Mouse (Mus musculus) adrenal gland, postnatal 14 days (tissue): Measurements from ENCODE around the gene Olfr694. TPM values are rescaled to one million over a fixed set of nuclear protein-coding genes. Genes with fewer than 3 reads are reported as not detected.
"Not testable (repeated sequence)": the region's sequence is repeated elsewhere in the genome, so short reads cannot be mapped to it uniquely, and the experiment has no call there.

Source experiments
- DNase-seq: peaks from one replicate; pipeline ENCODE4 v3.0.0; 2021; ENCODE audit warnings: mixed read lengths
- long read RNA-seq, 2 experiments: library from polyadenylated mRNA; stranded (forward); transcript quantifications; one replicate each; pipeline ENCODE4 v2.0.0; 2021
- total RNA-seq: library from RNA; stranded (reverse); gene quantifications from 2 replicates; pipeline ENCODE4 v1.2.3, GENCODE M21; 2021

The Olfr694 gene
- not detected in 2 replicates for total RNA-seq
- long read RNA-seq, experiment 1, result 0 reads
- long read RNA-seq, experiment 2, result 0 reads

DNA sequence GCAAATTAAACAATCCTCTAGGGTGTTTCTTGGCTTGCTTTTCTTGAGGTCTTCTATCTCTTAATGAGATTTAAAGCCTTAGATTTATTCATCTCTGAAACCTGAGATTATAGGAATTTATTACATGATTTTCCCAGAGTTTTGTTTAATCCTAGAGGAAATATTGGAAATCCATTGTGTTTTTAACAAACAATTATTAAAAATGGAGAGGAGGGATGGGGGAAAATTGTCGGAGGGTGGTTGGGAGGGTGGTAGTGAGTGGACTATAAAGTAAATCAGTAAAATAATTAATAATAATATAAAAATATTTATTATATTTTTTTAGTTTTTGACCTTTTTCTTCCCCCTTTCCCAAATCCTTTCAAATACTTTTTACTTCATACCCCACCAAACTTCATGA lies at the start of gene Olfr694:
Gene Olfr694, minus strand, starts transcription at position 101 of the 400 bp plus-strand sequence.
- DNase-seq, result no peak

DNA sequence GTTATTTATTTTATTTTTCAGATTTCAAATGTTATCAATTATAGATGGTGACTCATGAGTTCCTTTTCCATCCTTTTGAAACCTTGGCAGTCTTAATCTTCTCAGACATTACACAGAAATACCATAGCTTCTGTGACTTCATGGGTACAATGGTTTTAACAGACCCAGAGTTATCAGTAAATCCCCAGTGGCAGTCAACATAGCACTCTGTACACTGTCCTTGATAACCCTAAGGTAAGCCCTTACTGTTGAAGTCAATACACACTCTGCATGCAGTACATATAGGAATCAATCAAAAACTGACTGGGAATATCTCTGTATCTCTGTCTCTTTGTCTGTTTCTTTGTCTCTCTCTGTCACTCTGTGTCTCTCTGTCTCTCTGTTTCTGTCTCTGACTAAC lies 45.4 kb upstream of the Olfr694 start:
- DNase-seq, result no peak

DNA sequence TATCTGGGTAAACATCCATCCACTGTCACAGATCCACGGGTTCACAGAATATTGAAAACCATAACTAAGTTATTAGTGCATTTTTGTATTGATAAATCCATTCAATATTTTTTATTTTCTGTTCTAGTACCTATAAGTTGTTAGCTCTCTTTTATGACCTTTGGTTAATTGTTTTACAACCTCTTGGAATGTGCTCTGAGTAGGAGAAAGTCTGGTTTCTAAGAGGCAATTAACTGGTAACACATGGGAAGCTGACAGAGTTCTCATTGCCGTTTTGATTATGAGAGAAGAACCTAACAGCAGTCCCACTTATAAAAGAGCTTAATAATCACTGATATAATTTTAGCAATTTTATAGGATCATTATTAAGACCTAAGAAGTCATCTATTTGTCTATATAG lies 42.1 kb upstream of the Olfr694 start:
- no peak for DNase-seq

DNA sequence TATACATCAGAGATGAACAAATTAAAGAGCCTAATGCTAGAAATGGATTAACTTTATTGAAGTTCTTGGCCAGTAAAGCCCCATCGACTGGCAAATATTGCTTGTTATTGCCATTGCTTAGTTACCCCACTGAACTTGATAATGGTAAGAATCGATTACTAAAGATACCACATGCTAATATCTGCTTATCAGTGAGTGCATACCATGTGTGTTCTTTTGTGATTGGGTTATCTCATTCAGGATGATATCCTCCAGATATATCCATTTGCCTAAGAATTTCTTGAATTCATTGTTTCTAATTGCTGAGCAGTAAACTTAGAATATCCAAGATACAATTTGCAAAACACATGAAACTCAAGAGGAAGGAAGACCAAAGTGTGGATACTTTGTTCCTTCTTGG lies 34.0 kb upstream of the Olfr694 start:
- DNase-seq, result not testable (repeated sequence)

DNA sequence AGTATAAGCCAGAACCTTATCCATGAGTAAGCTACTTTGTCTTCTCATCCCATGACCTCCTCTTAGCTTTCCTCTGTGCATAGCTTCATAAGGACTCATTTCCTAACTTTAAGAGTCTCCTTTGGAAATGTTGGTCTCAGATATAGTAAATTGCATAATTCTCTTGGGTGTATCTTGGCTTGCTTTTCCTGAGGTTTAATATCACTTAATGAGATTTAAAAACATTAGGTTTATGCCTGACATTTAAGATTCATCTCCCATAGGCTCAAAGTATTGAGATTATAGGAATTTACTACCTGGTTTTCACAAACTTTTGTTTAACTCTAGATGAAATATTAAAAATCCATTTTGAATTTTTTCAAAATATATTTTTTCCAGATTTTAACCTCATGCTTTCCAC lies 24.7 kb upstream of the Olfr694 start, which contains the start of gene Olfr695:
Gene Olfr695, minus strand, starts transcription at position 101 of the 400 bp plus-strand sequence.
- no peak for DNase-seq

DNA sequence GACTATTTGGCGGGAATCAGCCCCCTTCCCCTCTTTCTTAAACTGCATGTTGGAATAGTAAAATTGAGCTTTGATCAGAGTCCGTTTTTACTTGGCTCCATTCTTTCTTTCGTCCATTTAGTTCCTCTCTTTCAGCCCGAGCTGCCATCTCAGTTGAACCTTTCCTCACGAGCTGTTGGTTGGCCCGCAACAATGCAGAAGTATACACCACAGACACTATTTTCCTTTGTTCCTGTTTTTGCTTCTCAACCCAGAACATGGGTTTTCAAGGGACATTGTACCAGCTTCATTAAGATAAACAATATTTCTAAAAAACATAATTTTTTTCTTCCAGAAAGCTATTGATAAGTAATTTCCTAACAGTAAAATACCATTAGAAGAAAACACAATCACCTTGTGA lies 19.8 kb upstream of the Olfr694 start:
- DNase-seq, result no peak

DNA sequence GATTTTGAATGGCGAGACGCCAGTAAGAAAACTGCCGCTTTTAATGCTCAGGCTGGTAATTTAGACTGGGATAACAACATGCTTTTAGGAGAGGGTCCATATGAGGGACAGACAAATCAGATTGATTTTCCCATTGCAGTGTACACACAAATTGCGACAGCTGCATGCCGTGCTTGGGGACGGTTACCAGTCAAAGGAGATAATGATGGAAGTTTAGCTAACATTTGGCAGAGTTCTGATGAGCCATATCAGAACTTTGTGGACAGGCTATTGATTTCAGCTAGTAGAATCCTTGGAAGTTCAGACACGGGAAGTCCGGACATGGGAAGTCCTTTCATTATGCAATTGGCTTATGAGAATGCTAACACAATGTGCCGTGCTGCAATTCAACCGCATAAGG lies 16.1 kb upstream of the Olfr694 start:
- not testable (repeated sequence) for DNase-seq

DNA sequence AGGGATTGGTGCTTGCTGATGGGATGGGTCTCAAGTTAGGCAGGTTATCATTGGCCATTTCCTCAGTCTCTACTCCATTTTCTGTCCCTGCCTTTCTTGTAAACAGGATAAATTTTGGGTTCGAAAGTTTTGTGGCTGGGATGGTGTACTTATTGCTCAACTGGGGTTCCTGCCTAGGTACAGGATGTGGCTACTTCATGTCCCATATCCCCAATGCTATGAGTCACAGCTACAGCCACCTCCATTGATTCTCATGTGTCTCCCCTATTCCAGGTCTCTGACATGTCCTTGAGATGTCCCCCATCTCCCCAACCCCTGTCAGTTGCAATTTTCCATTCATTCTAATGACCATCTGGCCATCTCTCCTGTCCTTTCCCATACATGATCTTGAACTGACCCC lies 5.3 kb upstream of the Olfr694 start:
- no peak for DNase-seq

DNA sequence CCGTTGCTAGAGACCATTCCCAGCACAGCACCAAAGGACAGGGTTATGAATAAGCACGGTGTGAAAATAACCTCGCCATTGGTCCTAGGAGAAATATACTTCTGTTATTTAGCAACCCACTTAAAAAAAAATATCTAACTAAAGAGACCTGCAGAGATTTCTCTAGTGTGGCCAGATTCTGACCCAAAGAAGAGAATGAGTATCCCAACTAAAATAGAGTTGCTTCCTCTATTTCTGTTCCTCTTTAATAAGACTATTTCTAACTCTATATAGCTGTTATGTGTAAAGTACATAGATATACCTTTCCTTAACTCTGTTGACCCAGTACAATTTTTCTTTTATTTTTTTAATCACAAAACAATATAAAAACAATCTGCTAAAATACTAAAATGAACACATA lies 1.4 kb upstream of the Olfr694 start:
- no peak for DNase-seq

DNA sequence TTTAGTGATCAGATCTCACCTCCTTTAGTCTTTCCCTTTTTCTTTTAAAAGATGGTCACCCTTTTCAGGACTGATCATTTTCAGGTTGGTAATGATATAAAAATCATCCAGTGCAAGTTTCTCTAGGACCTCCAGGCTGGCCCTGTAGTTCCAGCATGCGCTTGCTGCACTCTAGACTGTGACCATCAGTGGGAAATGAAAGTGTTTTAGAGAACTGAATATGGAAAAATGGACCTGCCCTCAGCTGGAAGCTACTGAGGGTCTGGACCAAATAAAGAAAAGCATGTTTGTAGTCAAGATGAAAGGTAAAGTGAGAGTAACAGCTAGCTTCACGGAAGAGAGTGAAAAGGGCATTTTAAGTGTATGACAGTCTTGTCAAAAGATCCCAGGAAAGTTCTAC lies 6.2 kb downstream of the Olfr694 start:
- DNase-seq, result no peak

DNA sequence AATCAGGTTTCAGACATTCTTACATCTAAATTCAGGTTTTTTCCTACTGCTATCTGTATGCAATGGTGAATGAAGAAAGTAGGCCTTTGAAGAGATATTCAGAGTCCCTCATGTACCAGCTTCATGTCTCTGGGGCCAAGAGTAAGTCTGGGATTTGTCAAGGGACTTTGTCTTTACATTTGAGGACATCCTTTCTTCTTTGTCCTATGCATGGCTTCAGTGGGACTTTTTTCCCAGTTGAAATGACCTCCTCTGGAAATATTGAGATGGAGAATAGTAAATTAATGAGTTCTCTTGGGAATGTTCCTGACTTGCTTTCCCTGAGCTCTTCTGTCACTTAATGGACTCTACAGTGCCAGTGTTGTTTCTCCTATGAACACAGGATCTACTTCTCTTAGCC lies 11.1 kb downstream of the Olfr694 start, which contains the start of gene Olfr693:
Gene Olfr693, minus strand, starts transcription at position 101 of the 400 bp plus-strand sequence.
- no peak for DNase-seq

DNA sequence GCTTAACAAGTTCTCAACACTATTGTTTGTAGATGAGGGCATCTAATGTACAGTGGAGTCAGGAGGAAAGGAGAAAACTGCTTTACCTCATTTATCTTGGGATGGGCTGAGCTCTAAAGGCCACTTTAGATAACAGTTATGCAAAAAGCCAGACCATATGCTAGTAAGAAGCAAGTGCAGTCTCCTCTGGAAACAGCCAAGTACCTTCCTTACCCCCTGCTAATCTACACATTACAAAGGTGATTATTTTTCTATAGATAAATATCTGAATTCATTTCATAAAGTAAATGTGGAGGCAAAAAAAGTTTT lies 39.3 kb downstream of the Olfr694 start:
- no peak for DNase-seq

DNA sequence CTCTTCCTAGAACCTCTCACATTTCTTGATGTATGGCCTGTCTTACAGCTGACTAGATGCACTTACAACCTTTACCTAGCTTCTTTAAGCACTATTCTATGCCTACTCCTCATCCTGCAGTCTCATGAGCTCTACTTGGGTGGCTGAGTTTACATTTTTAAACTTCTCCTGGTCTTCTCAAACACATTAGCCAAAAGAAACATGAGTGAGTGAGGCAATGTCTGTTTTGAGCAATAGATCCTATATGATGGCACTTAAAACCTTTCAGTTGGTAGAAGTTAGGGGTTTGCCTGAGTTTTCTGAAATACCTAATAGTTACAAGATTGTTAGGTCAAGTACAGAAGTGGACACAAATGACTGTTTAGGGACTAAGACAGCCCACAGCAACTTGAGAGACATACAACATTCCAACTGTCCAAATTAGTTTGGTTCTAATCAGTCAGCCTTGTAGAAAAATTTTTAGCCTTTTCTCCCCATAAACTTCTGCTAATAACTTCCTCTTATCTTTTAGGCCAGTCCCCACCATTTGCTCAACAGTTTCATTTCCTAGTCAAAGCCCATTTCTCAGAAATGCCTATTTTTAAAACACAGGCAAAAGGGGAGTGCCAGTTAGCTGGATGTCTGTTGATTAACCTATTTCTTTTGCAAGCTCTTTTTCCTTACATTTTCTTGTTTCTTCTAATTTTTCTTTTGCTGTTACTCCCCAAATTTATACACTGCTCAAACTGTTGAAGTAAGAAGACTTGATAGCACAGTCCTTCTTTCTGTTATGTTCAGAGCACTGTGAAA lies 39.9 kb downstream of the Olfr694 start:
- DNase-seq, result no peak

DNA sequence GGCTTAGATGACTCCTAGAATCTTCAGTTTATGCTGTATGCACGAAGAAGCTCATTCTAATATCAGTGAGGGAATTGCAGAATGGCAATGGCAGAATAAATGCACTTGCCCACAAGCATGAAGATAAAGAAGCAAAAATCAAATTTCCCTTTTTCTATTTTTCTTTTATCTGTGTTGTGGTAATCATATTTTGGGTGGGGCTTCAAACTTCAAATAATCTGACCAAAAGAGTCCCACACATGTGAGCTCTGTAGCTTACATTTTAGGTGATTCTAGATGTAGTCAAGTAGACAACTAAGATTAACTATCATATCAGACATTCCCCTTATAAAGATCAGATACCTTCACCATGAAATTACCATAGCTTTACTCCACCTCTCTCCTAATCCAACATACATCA lies 41.8 kb downstream of the Olfr694 start:
- no peak for DNase-seq

DNA sequence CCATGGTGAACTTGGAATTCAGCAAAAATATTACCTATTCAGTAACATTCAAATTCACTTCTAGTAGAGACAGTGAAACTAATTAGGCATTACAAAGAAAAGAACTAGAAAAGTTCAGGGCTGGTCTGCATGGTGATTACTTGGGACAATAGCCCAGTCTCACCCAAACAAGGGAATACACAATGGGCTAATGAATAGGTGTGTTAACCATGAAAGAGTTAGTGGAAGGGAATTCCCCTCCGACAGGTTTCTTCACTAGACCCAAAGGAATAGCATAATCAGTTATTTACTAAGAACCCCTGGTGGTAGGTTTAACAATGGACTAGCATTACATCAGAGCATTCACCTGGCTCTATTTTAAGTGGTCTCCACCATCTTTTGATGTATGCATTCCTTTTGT lies 46.4 kb downstream of the Olfr694 start:
- no peak for DNase-seq

DNA sequence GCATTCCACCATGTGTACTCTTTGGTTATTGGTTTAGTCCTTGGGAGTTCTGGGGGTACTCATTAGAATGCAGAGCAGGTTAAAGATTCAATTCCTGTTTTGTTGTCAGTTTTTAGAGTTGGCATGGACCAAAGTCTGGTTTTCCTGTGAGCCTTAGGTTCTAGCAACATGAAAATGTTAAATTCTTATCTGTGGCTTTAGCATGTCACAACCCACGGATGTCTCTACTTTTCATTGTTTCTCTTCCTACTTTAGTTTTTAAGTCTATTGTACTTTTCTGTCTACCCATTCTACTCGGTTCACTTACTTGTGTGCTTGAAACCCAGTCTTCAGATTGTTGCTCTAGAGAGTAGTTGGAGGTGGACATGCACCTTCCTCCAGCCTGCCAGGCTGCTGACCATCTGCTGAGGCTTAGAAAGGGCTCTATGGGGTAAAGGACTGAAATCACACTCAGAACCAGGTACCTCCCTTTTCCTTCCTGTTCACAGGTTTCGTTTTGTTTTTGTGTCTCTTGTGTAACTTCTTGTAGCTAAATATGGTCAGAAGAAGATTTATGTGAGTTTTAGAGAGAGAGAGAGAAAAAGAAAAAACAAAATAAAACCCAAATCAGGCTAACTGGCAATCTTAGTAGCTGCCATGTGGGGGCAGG lies 47.3 kb downstream of the Olfr694 start:
- no peak for DNase-seq

DNA sequence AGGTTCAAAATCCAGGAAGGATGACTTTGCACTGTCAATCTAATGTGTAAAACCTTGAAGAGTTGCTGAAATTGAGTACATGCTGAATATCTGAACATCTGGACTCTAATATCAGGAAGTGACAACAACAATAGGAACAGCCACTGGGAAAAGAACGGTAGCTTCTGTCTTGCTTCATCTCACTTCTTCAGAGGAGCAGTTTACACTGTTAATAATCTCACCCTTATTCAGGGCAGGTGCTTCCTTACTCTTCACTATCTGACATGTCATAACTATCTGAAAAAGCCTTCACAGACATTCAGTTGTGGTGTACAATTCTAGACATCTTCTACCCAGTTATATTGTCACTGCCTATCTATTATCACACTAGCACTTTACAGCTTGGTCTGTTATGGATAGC lies 50.8 kb downstream of the Olfr694 start:
- no peak for DNase-seq

DNA sequence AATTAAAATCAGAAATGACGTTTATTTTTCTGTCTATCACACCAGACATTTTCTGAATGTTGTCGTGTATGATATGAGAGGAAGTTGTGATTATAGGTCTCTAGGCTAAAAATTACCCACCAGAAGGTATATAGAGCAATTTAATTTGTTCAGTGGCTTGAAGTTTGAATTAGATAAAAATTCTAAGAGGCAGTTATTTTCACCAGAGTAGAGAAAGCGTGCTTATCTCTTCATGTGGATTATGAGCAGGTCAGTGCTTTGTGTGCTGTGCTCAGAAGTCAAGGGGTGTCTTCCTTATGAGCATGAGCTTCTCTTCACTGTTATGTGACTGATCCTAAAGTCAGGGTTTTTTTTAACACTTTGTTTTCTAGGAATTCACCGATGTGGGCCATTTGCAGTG lies 56.1 kb downstream of the Olfr694 start:
- no peak for DNase-seq

Other genes starting within 250 kb of the Olfr694 start
- gene Olfr693, start 11.2 kb downstream of the Olfr694 start, total RNA-seq, result not detected in 2 replicates
- not detected in 2 replicates for gene Olfr695, start 24.6 kb upstream of the Olfr694 start, total RNA-seq
- not detected in 2 replicates for gene Olfr697, start 50.6 kb upstream of the Olfr694 start, total RNA-seq
- gene Olfr698, start 63.6 kb upstream of the Olfr694 start, total RNA-seq, result not detected in 2 replicates
- not detected in 2 replicates for gene Olfr699, start 101.4 kb upstream of the Olfr694 start, total RNA-seq
- not detected in 2 replicates for gene Olfr700, start 117.0 kb upstream of the Olfr694 start, total RNA-seq
- not detected in 2 replicates for gene Olfr701, start 122.3 kb upstream of the Olfr694 start, total RNA-seq
- not detected in 2 replicates for gene Olfr702, start 142.1 kb upstream of the Olfr694 start, total RNA-seq
- gene Olfr703, start 151.5 kb upstream of the Olfr694 start, total RNA-seq, result not detected in 2 replicates
- gene Olfr704, start 171.4 kb upstream of the Olfr694 start, total RNA-seq, result not detected in 2 replicates
- gene Olfr705, start 185.1 kb upstream of the Olfr694 start, total RNA-seq, result not detected in 2 replicates
- not detected in 2 replicates for gene Olfr706, start 196.3 kb upstream of the Olfr694 start, total RNA-seq
- gene Olfr707, start 209.4 kb upstream of the Olfr694 start, total RNA-seq, result not detected in 2 replicates
- not detected in 2 replicates for gene Olfr1532-ps1, start 216.2 kb upstream of the Olfr694 start, total RNA-seq
- 0.11 TPM in 2 replicates for gene Olfr709-ps1, start 240.4 kb upstream of the Olfr694 start, total RNA-seq